Mouse (Mus musculus) retina, adult 2 months (tissue): ENCODE data around the gene Ptges3l.
"Not testable (repeated sequence)": the region's sequence is repeated elsewhere in the genome, so short reads cannot be mapped to it uniquely, and the experiment has no call there.

ENCODE experiments used
- DNase-seq: peaks from one replicate; pipeline ENCODE4 v3.0.0-alpha.2; 2012; ENCODE audit warnings: low read depth, low spot score

Gene Ptges3l

GRCm38 (mm10) chr11:101424925-101425813 lies at the start of gene Ptges3l, which contains the start of gene Rundc1:
Ptges3l (minus strand) TSS chr11:101425333.
Rundc1 (plus strand) TSS chr11:101425085.
- DNase-seq, result peak; percentile 82

- DNase-seq, result no peak
Observed at GRCm38 (mm10) chr11:101474298-101474697, 49.2 kb upstream of the Ptges3l start.

GRCm38 (mm10) chr11:101473686-101474085 lies 48.6 kb upstream of the Ptges3l start:
- not testable (repeated sequence) for DNase-seq

DNA sequence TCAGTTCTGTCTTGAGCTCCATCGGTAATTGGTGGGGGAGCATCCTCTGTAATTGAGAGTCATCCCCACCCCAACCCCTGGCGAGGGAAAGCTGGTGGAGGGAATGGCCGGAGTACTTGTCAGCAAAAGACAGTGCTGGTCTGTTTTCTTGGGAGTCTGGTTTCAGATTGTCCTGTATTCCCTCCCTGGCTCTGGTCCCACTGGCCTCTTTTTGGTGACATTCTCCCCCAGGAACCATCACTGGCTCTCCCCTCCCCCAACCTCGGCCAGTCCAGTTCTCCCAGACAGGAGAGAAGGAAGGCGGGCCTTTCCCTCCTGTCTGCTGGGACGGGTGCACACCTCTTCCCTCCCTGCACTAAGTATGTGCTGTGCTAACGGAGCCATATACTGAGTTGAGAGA lies 47.2 kb upstream of the Ptges3l start:
- DNase-seq, result no peak

- DNase-seq, result no peak
Observed at GRCm38 (mm10) chr11:101471926-101472325, 46.8 kb upstream of the Ptges3l start.

- DNase-seq, result no peak
Observed at GRCm38 (mm10) chr11:101470206-101470605, 45.1 kb upstream of the Ptges3l start.

GRCm38 (mm10) chr11:101469155-101469554 lies 44.0 kb upstream of the Ptges3l start:
- no peak for DNase-seq

DNA sequence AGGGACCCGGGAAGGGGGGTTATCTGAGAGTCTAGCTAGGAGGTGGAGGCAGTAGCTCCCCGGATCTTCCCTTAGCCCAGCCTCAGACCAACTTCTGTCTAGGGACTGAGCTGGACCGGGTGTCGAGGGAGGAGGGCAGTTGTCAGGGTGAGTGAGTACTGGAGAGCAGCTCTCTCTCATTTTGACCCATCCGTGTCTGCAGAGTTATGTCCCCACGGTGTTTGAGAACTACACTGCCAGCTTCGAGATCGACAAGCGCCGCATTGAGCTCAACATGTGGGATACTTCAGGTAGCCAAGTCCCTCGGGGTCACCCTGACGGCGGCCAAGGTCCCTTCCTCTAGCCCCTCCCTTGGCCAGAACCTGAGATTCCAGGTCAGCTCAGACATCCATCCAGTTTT lies 43.6 kb upstream of the Ptges3l start:
- no peak for DNase-seq

DNA sequence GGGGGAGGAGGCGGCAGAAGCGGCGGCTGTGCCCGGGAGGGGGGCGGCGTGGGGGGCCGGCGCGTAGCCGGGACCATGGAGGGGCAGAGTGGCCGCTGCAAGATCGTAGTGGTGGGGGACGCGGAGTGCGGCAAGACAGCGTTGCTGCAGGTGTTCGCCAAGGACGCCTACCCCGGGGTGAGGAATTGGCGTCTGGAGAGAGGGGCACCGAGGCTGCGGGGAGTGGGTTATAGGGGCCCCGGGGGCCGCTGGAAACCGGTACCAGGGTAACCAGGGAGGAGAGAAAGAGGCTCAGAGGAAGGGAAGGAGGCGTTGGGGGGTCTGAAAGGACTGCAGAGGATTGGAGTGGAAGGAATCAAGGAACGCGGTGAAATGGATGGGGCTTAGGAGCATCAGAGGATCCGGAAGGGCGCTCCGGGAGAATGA lies 43.1 kb upstream of the Ptges3l start:
- no peak for DNase-seq

DNA sequence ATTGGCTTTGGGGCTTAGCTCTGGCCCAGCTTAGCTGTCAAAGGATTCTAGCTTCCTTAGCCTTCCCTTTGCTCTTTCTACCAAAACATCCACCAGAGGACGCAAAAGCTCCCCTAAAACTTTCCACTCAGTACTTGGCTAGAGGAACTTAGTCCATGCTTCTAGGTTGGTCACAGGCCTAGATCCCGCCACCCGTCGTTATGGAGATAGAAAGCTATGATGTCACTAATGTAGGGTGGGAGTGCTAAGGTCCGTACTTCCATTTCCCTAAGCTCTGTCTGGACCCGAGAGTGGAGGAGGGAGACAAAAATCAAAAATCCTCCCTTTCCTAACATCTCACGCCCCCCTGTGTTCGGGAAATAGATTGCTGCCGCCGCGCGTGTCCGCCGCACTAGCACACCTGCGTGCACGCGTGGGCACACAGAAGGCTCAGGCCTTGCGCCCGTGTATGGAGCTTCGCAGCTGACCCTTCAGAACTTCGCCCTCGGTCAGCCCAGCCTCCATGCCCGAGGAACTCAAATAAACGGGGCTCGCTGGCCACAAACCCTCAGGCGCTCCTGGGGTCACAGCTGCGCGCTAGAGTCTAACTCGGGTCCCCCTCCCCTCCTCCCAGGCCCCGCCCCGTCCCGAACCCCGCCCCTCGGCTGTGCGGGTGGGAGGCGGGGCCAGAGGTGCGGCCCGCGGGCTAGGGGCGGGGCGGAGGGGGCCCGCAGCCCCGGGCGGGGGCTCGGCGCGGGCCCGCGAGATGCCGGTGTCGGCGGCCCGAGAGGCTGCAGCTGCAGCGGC lies 42.5 kb upstream of the Ptges3l start:
- DNase-seq, result peak; percentile 60

DNA sequence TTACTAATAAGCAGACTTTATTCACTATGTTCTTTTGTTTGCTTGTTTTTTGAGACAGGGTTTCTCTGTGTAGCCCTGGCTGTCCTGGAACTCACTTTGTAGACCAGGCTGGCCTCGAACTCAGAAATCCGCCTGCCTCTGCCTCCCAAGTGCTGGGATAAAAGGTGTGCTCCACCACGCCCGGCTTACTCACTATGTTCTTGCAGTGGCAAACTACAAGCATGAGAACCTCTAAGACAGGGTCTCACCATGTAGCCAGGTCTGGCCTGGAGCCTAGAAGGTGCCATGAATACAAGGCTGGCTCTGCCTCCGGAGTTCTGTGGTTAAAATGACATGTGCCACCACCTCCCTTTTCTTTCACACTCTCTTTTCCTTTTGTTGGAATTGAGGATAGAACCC lies 41.4 kb upstream of the Ptges3l start:
- DNase-seq, result not testable (repeated sequence)

DNA sequence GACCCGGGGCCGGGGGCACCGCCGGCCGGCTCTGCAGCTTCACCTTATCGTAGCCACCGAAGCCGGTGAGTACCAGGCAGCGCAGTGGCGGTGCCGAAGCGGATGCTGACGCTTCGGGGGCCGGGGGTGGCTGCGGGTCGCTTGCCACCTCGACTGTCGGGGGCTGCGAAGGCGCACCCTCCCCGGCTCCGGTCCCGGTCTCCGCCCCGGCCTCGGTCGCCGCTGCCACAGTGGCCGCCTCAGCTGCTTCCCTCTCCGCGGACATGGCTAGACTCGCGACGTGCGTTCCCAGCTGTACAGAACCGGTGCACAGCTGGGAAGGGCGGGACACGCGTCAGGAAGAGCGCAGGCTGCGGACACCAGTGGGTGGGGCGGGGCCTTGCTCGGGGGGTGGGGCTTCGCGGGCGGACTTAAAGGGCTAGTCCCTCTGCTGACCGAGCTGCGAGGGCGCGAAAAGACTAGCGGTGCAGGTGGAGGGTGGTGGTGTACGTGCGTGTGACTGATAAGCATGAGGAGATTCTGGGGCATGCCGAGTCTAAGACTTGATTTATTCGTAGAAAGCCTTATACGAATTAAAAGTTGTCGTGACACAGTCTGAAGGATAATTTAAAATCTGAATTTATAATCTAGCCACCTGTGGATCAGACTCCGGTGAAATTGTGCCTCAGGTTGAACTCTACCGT lies 40.9 kb upstream of the Ptges3l start, which contains the start of gene Vat1:
Gene Vat1 (minus strand): TSS at position 362 of the 683 bp plus-strand sequence.
- DNase-seq, result peak; percentile 64

DNA sequence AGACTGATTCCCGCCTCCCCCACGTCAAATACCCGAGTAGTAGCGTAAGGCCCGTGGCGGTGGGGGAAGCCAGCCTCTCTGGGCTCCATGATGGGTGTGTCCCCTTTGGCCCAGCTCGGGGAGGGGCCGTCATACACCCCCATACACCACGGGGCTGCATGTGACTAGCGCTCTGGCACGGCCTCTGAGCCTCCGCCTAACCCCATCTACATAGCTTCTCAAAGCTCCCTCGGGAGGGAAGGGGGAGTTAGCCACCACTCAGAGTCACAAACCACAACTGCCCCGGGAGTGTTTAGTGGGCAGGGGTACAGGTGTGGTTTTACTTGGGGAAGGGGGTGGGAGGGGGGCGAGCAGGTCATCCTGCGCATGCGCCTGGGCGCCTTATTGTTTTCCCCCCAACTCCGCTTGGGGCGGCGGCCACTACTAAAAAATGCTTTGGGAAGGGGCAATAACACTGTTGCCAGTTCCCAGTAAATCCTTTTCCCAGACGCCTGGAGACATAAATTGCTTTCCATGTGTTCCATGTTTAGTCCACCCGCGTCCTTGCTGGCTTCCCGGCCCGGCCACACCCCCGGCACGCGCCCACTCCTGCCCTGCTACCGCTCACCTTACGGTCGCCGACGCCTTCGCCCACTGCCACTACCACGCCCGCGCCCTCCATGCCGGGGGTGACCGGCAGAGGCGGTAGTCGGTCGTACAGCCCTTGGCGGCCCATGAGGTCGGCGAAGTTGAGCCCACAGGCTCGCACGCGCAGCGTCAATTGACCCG lies 40.2 kb upstream of the Ptges3l start:
- DNase-seq, result no peak

GRCm38 (mm10) chr11:101464211-101465100 lies 39.3 kb upstream of the Ptges3l start, which contains the start of gene Rnd2:
Rnd2 (plus strand) TSS chr11:101464999.
- DNase-seq, result no peak

DNA sequence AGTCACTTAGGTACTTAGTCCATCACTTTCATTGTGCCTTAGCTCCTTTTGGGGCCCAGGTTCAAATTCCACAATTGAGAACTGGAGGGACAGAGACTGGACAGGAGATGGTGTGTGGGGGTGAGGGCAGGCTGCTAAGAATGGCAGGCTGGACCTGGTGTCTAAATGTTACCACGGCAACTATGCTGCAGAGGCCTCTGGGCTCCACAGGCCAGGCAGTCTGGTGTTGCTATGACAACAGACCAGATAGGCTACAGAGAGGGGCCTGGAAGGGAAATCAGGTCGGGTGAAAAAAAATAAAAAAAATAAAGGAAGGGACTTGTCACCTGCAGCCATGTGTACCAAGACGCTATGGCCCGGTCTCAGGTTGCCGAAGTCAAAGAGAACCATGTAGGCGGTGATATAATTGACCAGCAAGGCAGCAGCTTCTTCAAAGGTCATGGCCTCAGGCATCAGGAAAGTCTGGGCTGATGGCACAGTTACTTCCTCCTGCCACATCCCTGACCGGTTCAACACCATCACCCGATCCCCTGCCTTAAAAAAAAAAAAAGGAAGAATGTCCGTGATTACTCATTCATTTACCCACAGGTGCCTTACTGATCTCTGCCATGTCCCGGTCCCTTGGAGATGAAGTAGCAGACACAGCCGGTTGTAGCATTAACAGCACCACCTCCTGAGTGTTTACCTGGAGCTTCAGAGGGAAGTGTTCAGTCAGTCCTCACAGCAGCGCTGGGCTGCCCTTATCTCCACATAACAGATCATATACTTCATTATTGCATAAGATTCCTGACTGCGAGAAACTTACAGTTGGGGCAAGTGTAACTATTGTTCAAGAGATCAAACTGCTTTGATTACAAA lies 37.7 kb upstream of the Ptges3l start:
- DNase-seq, result no peak

DNA sequence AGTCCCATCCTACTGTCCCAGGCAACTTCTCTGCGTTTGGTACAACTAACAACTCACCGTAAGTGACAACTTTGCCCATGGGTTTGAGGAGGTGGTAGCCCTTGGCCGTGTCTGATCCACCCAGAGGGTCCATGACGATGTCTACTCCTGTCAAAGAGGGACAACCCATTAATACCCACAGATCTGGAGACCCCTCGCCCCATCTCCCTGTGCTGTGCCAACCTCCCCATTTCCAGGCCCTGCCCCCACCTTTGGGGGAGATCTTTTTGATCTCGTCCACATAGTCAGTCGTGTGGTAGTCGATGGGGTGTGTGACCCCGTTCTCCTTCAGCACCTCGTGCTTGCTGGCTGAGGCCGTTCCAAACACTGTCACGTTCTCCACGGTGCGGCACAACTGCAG lies 37.0 kb upstream of the Ptges3l start:
- no peak for DNase-seq

DNA sequence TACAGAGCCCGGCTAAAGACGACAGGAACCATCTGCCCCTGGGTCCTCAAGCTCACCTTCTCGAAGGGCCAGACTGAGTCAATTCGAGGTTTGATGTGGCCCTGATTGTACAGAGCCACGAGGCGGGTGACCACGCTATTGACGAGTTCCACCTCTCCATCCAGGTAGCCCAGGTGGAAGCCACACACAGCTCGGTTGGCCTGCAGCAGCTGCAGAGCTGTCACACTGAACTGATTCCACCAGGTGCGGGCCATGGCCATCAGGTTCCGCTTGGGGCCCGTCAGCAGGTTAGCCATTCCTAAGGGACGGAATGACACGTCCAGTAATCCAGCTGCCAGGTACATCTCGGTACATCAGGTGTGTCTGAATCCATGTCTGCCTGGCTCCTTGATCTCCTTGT lies 35.2 kb upstream of the Ptges3l start:
- no peak for DNase-seq

GRCm38 (mm10) chr11:101459716-101460115 lies 34.6 kb upstream of the Ptges3l start:
- no peak for DNase-seq

- DNase-seq, result no peak
Observed at GRCm38 (mm10) chr11:101458217-101458616, 33.1 kb upstream of the Ptges3l start.
